Mouse (Mus musculus): Measurements from ENCODE around the gene Tbx5.

- TF ChIP-seq CTCF (IDR thresholded peaks at IDR 0.05; ENCODE audit: control insufficient read depth, insufficient read depth, insufficient read length), result no peak
- no peak for TF ChIP-seq MYOD1 (IDR thresholded peaks at IDR 0.05; ENCODE audit: control insufficient read depth, insufficient read length, low read depth)
- no peak for TF ChIP-seq USF1 (IDR thresholded peaks at IDR 0.05; ENCODE audit: low read depth)
These were observed 30.0 kb downstream of the Tbx5 start for GRCm38 (mm10) chr5:119862431-119862830.

Data from C2C12 (cell line).